Mouse (Mus musculus) heart, postnatal 10 days (tissue): ENCODE data around the gene Cd81. TPM values are rescaled to one million over a fixed set of nuclear protein-coding genes. Genes with fewer than 3 reads are reported as not detected.

Experiments
- DNase-seq, 2 experiments: peaks; one replicate each; pipeline ENCODE4 v3.0.0; 2021
- intact Hi-C: fragments of 180-260 bp; cut with DNase I; formaldehyde crosslinking; loops from one replicate; pipeline ENCODE4 v1.15.1; 2025
- total RNA-seq, 2 experiments: library from RNA; stranded (reverse); gene quantifications; 2 replicates each; pipeline ENCODE4 v1.2.3; 2021

The Cd81 gene
- 100 to 1,000 TPM; 630 to 639 TPM for total RNA-seq

DNA sequence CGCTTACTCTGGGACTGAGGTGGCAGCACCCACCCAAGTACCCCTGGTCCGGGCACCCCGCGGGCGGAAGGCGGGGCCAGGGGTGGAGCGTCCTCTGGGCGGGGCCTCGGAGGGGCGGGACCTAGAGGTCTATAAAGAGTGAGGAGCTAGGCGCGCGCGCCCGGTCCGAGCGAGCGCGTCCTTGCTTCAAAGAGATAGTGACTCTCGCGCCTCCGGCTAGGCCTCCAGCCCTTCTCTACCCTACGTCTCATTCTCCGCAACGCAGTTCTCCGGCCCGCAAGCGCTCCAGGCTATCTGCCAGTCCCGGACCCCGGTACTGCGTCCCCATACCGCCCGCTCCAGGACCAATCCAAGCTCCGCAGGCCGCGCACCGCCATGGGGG, at the start of gene Cd81:
Gene Cd81 (plus strand): TSS at position 114 of the 382 bp plus-strand sequence.
- intact Hi-C loops, result loop anchor here (1.0 to 2.0 kb wide), 3 partner anchors 10 to 44 kb away; partner anchors contain the start of gene Tssc4
- peak; percentile 93 to 95 for DNase-seq

DNA sequence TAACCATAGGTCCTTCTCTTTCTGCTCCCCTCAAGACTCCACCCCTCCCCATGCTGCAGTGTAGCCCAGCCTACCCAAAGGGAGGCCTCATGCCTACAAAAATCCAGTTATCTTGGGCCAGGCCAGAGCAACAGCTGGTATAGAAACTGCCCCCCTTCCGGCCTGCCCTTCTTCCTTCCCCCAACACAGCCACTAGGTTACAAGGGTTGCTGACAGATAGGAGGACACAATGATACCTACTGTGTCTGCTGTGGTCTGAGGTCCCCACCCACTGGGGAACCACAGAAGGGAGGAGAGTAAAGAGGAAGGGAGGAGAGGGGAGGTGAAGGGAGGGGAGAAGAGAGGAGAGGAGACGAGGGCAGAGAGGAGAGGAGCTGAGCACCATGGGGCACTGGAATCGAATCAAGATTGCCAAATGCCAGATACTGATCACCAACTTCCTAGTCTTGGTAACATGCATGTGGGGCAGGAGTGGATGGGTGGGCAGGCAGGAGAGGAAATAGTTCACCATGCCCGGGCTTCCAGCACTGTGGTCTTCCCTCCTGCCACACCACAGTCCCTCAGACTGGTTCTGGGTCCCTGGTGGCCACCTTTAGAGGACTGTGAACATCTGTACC, 47.7 kb upstream of the Cd81 start, which contains the start of gene Tspan32:
Gene Tspan32 (plus strand): TSS at position 320 of the 617 bp plus-strand sequence.
- intact Hi-C loops, result loop anchor here (5.0 kb wide), 2 partner anchors 132 to 462 kb away; no protein-coding TSS in a partner anchor
- DNase-seq, result no peak

GRCm38 (mm10) chr7:143005344-143006096, 47.0 kb upstream of the Cd81 start:
- intact Hi-C loops, result loop anchor here (2.0 to 5.0 kb wide), 3 partner anchors 111 to 462 kb away; no protein-coding TSS in a partner anchor
- no peak for DNase-seq

DNA sequence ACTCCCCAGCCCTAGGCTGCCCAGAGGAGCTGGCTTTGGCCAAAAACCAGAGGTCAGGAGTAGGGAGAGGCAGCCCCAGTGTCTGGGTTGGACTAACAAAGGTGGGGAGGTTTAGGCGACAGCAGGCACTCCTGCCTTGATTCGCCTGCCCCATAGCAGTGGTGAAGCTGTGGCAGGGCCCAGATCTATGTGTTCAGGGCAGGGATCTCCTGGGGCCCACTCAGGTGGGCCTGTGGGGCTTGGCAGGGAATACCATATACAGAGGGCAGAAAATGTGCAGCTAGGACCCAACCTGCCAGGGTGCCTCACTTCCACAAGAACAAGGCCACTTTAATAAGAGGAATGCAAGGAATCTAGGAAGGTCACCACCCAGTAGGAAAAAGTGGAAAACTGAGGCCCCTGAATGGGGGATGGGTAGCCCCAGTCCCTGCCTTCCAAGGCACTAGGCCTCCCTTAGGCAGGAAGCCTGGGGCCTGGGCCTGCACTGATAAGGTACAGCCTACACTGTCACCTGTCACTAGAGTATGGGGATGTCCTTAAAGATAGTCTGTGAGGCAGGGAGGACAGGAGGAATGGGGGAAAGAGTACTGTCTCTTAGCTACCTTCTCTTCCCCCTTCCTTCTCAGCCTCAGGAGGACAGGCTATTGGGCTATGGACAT, 46.3 kb upstream of the Cd81 start:
- DNase-seq, result no peak
- intact Hi-C loops, result loop anchor here (2.0 to 5.0 kb wide), 3 partner anchors 111 to 461 kb away; no protein-coding TSS in a partner anchor

- DNase-seq, result no peak
- intact Hi-C loops, result loop anchor here (2.0 to 5.0 kb wide), 3 partner anchors 112 to 460 kb away; no protein-coding TSS in a partner anchor
Observed at GRCm38 (mm10) chr7:143006756-143007598, 45.6 kb upstream of the Cd81 start.

GRCm38 (mm10) chr7:143007599-143008369, 44.8 kb upstream of the Cd81 start:
- peak; percentile 96 to 99 for DNase-seq

DNA sequence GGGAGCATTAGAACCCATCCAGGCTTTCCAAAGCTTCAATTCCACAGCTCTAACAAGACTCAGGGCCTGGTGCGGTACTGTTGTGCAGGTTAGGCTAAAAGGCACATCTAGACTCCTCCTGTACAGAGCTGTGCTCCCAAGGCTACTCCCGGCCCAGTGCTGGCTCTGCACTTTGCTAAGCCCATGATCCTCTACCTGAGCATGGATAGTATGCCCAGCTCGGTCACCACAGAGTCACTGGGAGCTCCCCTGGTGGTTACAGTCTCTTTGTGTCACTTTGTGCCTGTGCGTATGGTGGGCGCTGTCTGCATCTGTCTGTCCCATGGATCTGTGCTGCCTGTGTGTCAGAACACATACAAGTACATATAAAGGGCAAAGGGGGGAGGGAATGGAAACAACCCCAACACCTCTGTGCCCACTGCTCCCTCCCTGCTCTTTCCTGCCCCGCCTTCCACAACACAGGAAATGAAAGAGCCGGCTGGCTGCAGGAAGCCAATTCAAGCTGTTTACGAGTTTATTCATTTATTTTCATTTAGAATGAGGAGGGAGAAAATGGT, 44.1 kb upstream of the Cd81 start:
- DNase-seq, result peak; percentile 78 to 79
- intact Hi-C loops, result loop anchor here (1.0 to 5.0 kb wide), 5 partner anchors 45 to 459 kb away; no protein-coding TSS in a partner anchor

More at GRCm38 (mm10) chr7:143007599-143008369, 44.8 kb upstream of the Cd81 start:
- intact Hi-C loops, result loop anchor here (1.0 to 5.0 kb wide), 6 partner anchors 46 to 460 kb away; no protein-coding TSS in a partner anchor

DNA sequence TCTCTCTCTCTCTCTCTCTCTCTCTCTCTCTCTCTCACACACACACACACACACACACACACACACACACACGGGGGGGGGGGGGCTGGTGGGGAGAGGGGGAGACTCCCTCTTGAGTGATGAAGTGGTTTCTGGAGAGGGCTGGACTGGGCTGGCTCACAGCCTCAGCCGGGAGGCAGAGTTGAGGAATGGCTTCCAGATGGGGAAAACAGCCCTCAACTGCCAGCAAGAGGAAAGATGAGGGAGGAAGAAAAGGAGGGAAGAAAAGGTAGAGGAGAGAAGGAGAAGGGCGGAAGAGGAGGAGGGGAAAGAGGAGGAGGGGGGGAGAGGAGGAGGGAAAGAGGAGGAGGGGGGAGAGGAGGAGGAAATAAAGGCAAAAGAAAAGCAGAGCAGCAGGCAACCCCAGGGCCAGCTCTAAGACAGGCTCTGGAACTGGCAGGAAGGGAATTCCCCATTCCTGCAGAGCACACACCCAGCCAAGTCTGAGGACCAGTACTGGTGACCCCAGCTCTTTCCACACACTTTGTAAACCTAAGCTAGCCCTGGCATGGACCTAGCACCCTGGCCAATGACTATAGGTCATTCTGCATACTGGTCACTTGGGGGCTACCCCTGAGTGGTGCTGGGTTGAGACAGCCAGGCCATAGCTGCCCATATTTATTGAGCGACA, 43.4 kb upstream of the Cd81 start:
- intact Hi-C loops, result loop anchor here (1.0 to 5.0 kb wide), 5 partner anchors 44 to 458 kb away; no protein-coding TSS in a partner anchor
- DNase-seq, result peak; percentile 64 to 75

DNA sequence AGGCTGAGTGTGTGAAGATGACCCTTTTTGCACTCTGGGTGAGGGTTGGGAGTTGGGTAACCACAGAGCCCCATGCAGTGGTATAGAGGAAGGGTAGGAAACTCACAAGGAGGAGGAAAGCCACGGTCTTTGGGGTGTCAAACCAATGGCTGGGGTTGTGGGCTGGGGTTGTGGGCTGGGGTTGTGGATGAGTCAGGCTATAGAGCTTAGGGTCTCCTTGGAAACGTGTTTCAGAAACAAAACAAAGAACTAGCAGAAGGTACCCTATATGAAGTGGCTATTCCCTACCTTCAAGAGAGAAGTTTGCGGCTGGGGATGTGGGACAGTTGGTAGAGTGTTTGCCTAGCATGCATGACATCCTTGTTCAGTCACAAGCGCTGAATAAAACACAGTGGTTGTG, 42.5 kb upstream of the Cd81 start:
- intact Hi-C loops, result loop anchor here (5.0 kb wide), 2 partner anchors 127 to 457 kb away; no protein-coding TSS in a partner anchor
- no peak for DNase-seq

DNA sequence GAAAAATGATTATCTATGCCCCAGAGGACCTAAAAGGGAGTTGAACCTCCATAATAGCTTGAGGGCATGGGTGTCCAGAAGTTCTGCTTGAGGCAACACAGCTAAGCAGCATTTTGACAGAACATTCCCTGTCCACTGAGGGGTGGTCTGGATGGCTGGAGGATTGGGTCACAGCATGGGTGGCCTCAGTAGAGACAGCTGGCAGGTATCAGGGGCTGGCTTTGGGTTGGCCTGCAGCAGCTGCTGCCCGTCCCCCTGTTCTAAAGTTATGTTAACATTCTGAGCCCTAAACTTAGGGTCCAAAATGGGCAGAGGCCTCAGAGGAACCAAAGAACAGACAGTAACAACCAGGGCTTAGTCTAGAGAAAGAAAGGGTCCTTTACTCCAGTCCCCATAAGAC, 41.3 kb upstream of the Cd81 start:
- no peak for DNase-seq
- intact Hi-C loops, result no loop called here

GRCm38 (mm10) chr7:143012230-143012875, 40.2 kb upstream of the Cd81 start:
- peak in 1 of 2 experiments; percentile 57 for DNase-seq

DNA sequence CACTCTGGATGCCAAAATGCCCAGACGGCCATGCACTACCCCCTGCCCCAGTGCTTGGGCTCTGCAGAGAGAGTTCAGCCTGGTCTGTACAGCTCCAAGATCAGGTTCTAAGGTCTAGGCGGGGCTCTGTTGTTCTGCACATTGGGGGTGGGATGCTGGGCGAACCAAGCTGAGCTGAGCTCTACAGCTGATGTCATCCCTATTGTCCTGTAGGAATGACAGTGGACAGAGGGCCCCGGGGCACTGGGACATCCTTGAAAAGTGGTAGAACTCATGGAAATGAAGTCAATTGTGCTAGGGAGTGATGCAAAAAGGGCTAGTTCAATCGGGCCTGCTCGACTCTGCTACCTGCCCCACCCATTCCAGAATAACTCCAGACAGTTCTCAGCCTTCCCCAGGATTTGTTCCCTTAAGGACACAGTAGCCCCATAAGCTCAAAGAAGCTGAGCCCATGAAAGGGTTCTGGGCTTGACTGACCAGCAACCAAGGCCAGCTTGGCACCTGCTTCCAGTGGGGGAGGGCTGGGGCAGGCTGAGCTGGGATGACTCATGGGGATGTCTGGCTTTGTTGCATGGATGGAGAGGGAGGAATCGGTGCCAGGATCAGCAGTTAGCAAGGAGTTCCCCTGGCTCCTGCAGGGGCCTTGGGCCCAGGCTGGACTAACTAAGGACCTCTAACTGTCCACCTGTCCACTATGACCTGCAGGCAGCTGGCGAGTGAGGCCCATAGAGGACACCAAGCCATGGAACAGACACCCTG, 38.9 kb upstream of the Cd81 start:
- DNase-seq, result peak; percentile 91
- intact Hi-C loops, result no loop called here

More at GRCm38 (mm10) chr7:143012230-143012875, 40.2 kb upstream of the Cd81 start:
- intact Hi-C loops, result no loop called here

GRCm38 (mm10) chr7:143014862-143015659, 37.5 kb upstream of the Cd81 start:
- peak; percentile 68 to 75 for DNase-seq
- intact Hi-C loops, result no loop called here

GRCm38 (mm10) chr7:143015755-143016423, 36.6 kb upstream of the Cd81 start:
- intact Hi-C loops, result loop anchor here (2.0 kb wide), 1 partner anchor 19 kb away; no protein-coding TSS in a partner anchor
- peak; percentile 93 for DNase-seq

- no peak for DNase-seq
- intact Hi-C loops, result loop anchor here (2.0 kb wide), 1 partner anchor 18 kb away; no protein-coding TSS in a partner anchor
Observed at GRCm38 (mm10) chr7:143016424-143017142, 36.0 kb upstream of the Cd81 start.
